Mouse (Mus musculus) forebrain, embryonic 10.5 days (tissue): Measurements from ENCODE around the gene Eps15l1. TPM values are rescaled to one million over a fixed set of nuclear protein-coding genes. Genes with fewer than 3 reads are reported as not detected.

Experiments
- DNase-seq: peaks from one replicate; pipeline ENCODE4 v3.0.0-alpha.2; 2017; ENCODE audit warnings: low spot score; ENCODE audit errors: extremely low spot score
- H3K27ac ChIP-seq: fragments of 300-500 bp; sonication (generic); 2 replicates; pipeline ENCODE4 v1.5.1; 2016; ENCODE audit warnings: mild to moderate bottlenecking
- H3K27me3 ChIP-seq: fragments of 300-500 bp; sonication (generic); 2 replicates; pipeline ENCODE4 v1.6.1; 2016; ENCODE audit warnings: mild to moderate bottlenecking; ENCODE audit not compliant: poor library complexity, severe bottlenecking
- H3K36me3 ChIP-seq: fragments of 300-500 bp; sonication (generic); replicated peaks from 2 replicates; pipeline ENCODE4 v1.6.1; 2016; ENCODE audit warnings: mild to moderate bottlenecking, moderate library complexity
- H3K4me1 ChIP-seq: fragments of 300-500 bp; sonication (generic); 2 replicates; pipeline ENCODE4 v1.6.1; 2016
- H3K4me3 ChIP-seq: fragments of 300-500 bp; sonication (generic); 2 replicates; pipeline ENCODE4 v1.5.1; 2016; ENCODE audit warnings: mild to moderate bottlenecking, moderate library complexity
- H3K9me3 ChIP-seq: fragments of 300-500 bp; sonication (generic); 2 replicates; pipeline ENCODE4 v1.6.1; 2016; ENCODE audit warnings: mild to moderate bottlenecking, moderate library complexity
- WGBS: fragments of 180-500 bp; shearing (Covaris S2); methylation state at CpG from one replicate; pipeline ENCODE4 v1.1.7; 2016; 5-methylcytosine and 5-hydroxymethylcytosine counted together
- polyA plus RNA-seq: library from polyadenylated mRNA; unstranded; fragments of >200 nt; fragmentation: Nextera tagmentation; extraction: Ambion mirVana; gene quantifications from 2 replicates; pipeline ENCODE4 v1.2.1, GENCODE M21; 2016

The Eps15l1 gene
- polyA plus RNA-seq, 1 experiment from 2014 or later: 72.9 TPM

DNA sequence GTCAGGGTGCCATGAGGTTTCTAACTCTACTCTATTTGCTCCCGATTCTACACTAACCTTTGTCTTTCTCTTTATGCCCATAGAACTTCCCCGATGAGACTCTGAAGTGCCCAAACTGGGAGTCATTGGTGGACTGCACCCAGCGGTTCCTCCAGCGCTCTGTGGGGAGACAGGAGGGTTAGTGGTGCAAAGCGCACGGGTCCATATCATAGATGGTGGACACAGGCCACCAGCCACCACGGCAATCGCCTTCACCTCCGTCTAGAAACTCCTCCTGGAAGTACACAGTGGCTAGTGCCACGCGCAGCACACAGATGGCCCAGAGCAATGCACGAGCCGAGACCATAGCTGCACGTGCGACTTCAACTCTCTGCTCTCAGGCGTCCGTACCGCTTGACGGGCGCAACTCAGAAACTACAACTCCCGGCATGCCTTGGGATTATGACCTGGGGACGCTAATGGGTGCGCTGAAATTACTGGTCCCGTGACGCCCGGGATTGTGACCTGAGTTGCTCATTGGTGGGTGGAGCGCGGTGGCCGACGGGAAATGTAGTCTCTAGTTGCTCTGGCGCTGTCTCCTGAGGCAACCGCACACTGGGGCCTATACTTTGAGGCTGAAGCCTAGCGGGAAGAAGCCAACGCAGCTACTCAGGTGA lies 22.2 kb upstream of the Eps15l1 start, which contains the start of the genes Calr3 and 1700030K09Rik:
TSS of gene Calr3 (minus strand) at position 533 of the 656 bp plus-strand sequence.
TSS of gene 1700030K09Rik (plus strand) at position 543 of the 656 bp plus-strand sequence.
- H3K4me1 ChIP-seq: peaks cover 10% of the 10 kb centered on the region
- H3K4me3 ChIP-seq: peak within 1 kb of the TSS; percentile 53
- peak within 1 kb of the TSS; percentile 89 for H3K27ac ChIP-seq
- H3K9me3 ChIP-seq: no peaks in the 10 kb centered on the region
- peaks cover 25% of the 10 kb centered on the region for H3K36me3 ChIP-seq
- peak; percentile 97 for DNase-seq
- WGBS: 7% methylated on average over 34 of the region's 34 CpGs
- no peaks in the 10 kb centered on the region for H3K27me3 ChIP-seq

DNA sequence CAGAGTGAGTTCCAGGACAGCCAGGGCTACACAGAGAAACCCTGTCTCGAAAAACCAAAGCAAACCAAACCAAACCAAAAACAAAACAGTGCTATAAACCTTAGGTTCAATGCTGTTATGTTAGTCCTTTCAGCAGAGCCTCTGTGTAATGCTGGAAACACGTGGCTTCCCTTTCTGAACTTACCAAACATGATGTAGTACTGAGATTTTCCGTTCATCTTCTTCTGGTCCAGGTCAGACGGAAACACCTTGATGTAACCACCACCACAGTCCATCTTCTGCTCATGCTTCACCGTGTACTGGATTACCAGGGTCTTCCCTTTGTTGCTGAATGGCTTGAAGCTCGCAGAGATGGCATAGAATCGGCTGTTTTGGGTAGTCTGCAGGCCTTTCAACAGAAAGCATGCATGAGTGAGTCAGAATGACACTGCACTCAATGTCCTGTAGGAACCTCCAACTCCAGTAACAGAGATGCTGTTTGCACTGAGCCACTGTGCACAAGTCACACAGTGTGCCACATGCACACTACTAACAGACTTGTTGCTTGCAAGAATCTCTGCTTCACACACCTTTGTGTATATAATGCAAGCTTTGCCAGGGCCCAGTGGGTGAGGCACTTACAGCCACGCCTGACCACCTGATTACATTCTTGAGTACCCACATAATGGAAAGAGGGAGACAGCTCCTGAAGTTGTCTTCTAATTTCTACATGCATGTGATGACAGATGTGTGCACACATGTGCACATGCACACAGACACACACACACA lies 17.2 kb upstream of the Eps15l1 start:
- Histone ChIP-seq H3K4me1 (peaks cover 6% of the 10 kb centered on the region), H3K27me3 (no peaks in the 10 kb centered on the region), H3K9me3 (no peaks in the 10 kb centered on the region), H3K27ac (no peak overlapping the region), H3K4me3 (no peak overlapping the region), H3K36me3 (no peaks in the 10 kb centered on the region)
- DNase-seq: no peak
- WGBS: 76% methylated on average over 8 of the region's 8 CpGs

DNA sequence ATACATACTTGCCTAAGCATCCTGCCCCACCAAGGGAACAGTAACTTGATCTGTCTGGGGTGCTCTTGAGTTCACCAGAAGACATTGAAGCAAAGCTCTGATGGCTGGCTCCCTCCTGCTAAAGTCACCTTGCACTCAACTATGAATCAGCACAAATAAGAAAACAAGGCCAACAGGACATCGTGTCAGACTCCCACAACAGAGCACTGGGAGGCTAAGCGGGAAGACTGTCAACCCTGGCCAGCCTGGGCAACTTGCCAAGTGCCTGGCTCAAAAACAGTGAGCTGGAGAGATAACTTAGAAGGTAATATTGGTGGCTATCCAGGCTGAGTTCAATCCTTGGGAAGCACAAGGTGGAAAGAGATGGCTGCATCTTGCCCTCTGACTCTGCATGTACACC lies 13.7 kb upstream of the Eps15l1 start:
- no peak overlapping the region for H3K27ac ChIP-seq
- 80% methylated on average over 2 of the region's 2 CpGs for WGBS
- no peak overlapping the region for H3K4me3 ChIP-seq

DNA sequence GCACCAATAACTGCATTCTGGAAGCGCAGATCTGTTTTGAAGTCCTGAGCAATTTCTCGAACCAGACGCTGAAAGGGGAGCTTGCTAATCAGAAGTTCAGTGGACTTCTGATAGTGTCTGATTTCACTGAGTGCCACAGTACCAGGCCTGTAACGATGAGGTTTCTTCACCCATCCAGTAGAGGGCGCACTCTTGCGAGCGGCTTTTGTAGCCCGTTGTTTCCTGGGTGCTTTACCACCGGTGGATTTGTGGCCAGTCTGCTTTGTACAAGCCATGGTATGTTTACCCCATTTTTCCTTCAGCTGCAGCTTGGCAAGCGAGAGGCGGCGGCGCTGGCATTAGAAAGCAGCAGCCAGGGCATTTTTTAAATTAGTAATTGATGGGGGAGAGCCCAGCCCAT lies 8.4 kb upstream of the Eps15l1 start:
- no peaks in the 10 kb centered on the region for H3K9me3 ChIP-seq
- no peaks in the 10 kb centered on the region for H3K4me1 ChIP-seq
- DNase-seq: no peak
- 57% methylated on average over 13 of the region's 13 CpGs for WGBS
- H3K27me3 ChIP-seq: no peaks in the 10 kb centered on the region
- H3K36me3 ChIP-seq: no peaks in the 10 kb centered on the region
- no peak overlapping the region for H3K27ac ChIP-seq
- no peak overlapping the region for H3K4me3 ChIP-seq

More for the DNA sequence above, 13.7 kb upstream of the Eps15l1 start:
- no peak for DNase-seq
- H3K9me3 ChIP-seq: no peaks in the 10 kb centered on the region
- H3K36me3 ChIP-seq: no peaks in the 10 kb centered on the region
- no peaks in the 10 kb centered on the region for H3K27me3 ChIP-seq
- no peaks in the 10 kb centered on the region for H3K4me1 ChIP-seq

DNA sequence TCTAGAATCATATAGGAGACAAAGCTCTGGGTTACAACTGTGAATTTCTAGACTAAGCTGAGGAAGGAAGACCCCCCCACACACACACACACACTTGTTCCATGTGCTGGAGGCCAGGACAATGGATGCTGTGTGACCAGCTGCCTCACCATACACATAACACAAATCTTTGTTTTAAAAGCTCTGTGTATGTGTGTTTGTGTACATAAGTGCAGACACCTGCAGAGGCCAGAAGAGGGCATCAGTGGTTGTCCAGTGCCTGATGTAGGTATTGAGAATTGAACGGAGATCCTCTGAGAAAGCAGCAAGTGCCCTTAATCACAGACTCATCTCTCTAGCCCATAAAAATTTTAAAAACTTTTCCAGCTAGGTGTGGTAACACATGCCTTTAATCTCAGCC lies 1.7 kb upstream of the Eps15l1 start:
- no peak overlapping the region for H3K4me3 ChIP-seq
- no peaks in the 10 kb centered on the region for H3K27me3 ChIP-seq
- no peak for DNase-seq
- WGBS: 74% methylated on average over 1 of the region's 1 CpGs
- H3K36me3 ChIP-seq: peaks cover 13% of the 10 kb centered on the region
- H3K27ac ChIP-seq: no peak overlapping the region
- H3K9me3 ChIP-seq: no peaks in the 10 kb centered on the region
- peaks cover 34% of the 10 kb centered on the region for H3K4me1 ChIP-seq

DNA sequence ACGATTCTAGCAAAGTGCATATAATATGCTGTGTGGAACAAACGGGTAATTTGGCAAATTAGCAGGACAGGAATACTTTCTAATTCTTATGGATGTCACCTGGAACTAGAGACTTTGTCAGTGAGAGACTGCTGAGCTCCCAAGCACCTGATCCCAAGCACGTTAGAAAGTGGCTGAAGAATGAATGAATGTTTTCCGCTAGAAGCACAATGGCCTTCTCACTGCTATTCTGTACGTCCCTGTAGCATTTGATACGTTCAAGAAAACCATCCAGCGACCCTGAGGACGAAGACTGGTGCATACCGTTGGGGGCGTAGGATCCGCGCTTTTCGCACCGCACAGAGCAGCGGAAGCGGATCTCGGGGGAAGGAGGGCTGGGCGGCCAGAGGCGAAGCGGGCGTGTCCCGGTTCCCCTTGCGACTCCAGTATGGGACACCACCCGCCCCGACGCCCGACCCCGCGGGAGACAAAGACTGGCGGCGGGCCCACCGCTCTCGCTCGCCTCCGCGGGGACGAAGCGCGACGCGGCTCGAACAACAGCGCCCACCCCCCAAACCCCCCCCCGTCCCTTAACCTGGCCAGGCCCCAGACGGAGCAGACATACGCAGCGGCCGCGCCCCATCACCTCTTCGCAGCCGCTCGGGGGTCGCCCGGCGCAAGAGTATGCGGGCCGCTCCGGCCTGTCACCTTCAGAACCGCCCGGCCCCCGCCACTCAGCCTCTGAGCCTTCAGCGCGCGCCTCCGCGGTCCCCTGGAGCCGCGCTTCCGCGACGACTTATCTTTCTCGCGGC lies 494 bp downstream of the Eps15l1 start:
- H3K36me3 ChIP-seq: peaks cover 20% of the 10 kb centered on the region
- H3K27me3 ChIP-seq: no peaks in the 10 kb centered on the region
- H3K4me3 ChIP-seq: peak overlapping the region; percentile 88
- peaks cover 52% of the 10 kb centered on the region for H3K4me1 ChIP-seq
- peak overlapping the region; percentile 94 for H3K27ac ChIP-seq
- H3K9me3 ChIP-seq: no peaks in the 10 kb centered on the region
- 2% methylated on average over 72 of the region's 73 CpGs for WGBS
- peak; percentile 62 for DNase-seq

DNA sequence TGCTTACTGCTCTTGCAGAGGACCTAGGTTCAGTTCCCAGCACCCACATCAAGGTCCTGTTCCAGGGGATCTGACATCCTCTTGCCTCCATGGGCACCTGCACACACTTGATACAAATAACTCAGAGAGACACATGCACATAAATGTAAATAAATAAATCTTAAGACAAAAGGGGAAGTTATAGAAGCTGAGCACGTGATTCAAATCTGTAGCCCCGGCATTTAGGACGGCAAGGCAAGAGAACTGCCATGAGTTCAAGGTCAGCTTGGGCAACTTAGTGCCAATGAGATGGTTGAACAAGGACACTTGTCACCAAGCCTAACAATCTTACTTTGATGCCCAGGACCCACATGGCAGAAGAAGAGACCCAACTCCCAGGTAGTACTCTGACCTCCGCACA lies 3.2 kb downstream of the Eps15l1 start:
- Histone ChIP-seq H3K9me3 (no peaks in the 10 kb centered on the region), H3K4me3 (no peak overlapping the region), H3K4me1 (peaks cover 60% of the 10 kb centered on the region), H3K27me3 (no peaks in the 10 kb centered on the region), H3K27ac (no peak overlapping the region), H3K36me3 (peaks cover 41% of the 10 kb centered on the region)
- DNase-seq: no peak
- WGBS: 94% methylated on average over 4 of the region's 4 CpGs

DNA sequence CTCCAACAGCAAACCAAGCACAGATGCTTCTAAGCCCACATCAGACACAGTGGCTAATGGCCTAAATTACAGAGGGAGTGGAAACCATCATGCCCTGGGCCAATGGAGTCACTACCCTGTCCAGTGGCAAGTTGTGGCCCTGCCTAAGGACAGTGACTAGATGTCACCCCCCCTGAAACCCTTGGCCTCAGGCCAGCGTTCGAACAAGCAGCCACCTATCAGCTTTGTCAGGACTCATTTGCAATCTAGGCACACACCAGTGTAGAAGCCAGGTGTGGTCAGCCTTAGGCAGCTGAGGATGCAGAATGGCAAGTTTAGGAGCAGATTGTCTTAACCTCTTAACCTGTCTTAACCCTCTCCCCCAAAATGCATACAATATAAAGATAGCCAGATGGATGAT lies 6.0 kb downstream of the Eps15l1 start:
- Histone ChIP-seq H3K27me3 (no peaks in the 10 kb centered on the region), H3K4me1 (peaks cover 49% of the 10 kb centered on the region), H3K36me3 (peaks cover 63% of the 10 kb centered on the region), H3K9me3 (no peaks in the 10 kb centered on the region), H3K27ac (no peak overlapping the region), H3K4me3 (no peak overlapping the region)
- WGBS: 86% methylated on average over 2 of the region's 2 CpGs
- no peak for DNase-seq

DNA sequence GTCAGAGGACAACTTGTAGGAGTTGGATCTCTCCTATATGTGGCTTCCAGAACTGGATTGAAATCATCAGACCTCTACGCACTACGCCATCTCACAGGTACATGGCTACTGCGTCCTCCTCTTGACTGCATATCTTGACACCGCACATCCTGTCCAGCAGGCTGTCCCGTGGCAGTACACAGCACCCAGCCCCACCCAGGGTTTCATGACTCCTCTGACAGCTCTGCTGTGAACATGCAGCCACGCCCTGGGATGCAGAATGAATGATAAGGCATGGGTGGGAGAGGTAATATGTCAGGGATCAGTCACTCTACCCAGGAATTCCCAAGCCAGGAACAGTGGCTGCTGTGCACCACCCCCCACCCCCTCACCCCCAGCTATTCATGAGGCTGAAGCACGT lies 7.4 kb downstream of the Eps15l1 start:
- no peaks in the 10 kb centered on the region for H3K27me3 ChIP-seq
- no peak for DNase-seq
- no peak overlapping the region for H3K27ac ChIP-seq
- peaks cover 43% of the 10 kb centered on the region for H3K4me1 ChIP-seq
- H3K36me3 ChIP-seq: peaks cover 59% of the 10 kb centered on the region
- no peak overlapping the region for H3K4me3 ChIP-seq
- H3K9me3 ChIP-seq: no peaks in the 10 kb centered on the region
- WGBS: 91% methylated on average over 7 of the region's 7 CpGs

DNA sequence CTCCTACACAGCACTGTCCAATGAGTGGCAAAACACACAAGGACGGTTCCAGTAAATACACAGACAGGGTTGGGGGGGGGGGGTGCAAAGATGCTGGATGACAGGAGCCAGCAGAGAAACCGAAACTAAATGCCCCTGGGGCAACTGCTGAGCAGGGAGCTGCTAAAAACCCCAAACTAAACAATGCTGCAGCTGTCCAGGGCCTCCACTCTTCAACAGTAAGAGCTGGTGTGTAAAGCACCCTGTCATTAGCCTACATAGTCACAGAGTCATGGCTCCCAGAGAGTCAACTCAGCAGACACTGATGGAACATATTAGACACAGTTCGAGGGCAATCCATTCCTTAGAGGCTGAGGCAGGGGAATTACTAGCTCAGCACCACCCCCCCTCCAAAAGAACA lies 11.8 kb downstream of the Eps15l1 start:
- Histone ChIP-seq H3K9me3 (no peaks in the 10 kb centered on the region), H3K27me3 (no peaks in the 10 kb centered on the region), H3K4me1 (peaks cover 8% of the 10 kb centered on the region), H3K4me3 (no peak overlapping the region), H3K36me3 (peaks cover 41% of the 10 kb centered on the region), H3K27ac (no peak overlapping the region)
- 65% methylated on average over 3 of the region's 3 CpGs for WGBS
- DNase-seq: no peak

DNA sequence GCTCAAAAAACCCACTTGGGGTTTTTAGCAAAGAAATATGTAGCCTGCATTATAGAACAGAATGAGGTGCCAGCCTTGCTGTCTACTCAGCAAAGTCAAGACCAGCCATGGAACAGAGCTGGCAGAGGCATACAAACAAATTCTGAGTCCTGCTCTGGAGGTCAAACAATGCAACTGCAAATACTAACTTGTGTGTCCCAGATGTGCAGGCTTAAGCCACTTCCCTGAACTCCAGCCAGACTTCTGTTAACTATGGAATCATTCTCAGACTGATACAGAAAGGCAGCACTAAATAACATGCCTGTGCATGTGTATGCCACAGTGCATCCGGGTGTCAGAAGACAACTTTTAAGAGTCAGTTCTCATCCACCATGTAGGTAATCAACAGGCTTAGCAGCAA lies 13.4 kb downstream of the Eps15l1 start:
- Histone ChIP-seq H3K4me3 (no peak overlapping the region), H3K27me3 (no peaks in the 10 kb centered on the region), H3K36me3 (peaks cover 26% of the 10 kb centered on the region), H3K4me1 (peaks cover 8% of the 10 kb centered on the region), H3K27ac (no peak overlapping the region), H3K9me3 (no peaks in the 10 kb centered on the region)
- WGBS: 94% methylated on average over 1 of the region's 1 CpGs
- DNase-seq: no peak

DNA sequence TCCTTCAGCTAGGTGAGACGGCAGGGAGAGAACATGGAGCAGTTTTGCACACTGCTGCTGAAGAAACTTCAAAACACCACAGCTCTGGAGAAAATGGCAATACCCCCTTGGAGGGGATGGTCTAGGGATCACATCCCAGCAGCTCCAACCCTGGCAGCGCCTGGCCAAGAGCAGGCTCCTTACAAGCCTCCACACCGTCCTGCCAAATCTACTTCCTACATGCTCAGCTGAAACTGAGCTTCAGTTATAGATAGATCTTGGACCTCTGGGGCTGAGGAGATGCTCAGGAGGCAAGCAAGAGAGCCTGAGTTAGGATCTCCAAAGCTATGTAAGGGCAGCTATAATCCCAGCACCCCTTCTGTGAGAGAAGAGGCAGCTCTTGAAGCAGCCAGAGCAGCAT lies 18.3 kb downstream of the Eps15l1 start:
- Histone ChIP-seq H3K4me3 (no peak overlapping the region), H3K4me1 (peaks cover 8% of the 10 kb centered on the region), H3K27me3 (no peaks in the 10 kb centered on the region), H3K9me3 (no peaks in the 10 kb centered on the region), H3K36me3 (peaks cover 32% of the 10 kb centered on the region), H3K27ac (no peak overlapping the region)
- 100% methylated on average over 3 of the region's 3 CpGs for WGBS
- DNase-seq: no peak

DNA sequence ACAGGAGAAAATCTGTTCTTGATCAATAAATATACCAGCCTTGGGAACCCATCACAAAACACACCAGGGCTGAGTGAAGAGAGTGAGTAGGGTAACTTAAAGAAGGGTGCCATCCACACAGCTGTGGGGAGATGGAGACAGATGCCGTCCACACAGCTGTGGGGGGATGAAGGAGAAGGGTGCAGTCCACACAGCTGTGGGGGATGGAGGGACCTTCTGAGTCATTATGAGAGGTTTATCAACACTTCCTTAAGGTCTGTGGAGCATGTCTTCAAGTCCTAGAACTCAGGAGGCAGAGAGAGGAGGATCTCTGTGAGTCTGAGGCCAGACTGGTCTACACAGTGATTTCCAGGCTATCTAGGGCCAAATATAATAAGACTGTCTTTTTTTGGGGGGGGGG lies 19.9 kb downstream of the Eps15l1 start:
- 82% methylated on average over 1 of the region's 1 CpGs for WGBS
- Histone ChIP-seq H3K27me3 (no peaks in the 10 kb centered on the region), H3K27ac (no peak overlapping the region), H3K9me3 (no peaks in the 10 kb centered on the region), H3K36me3 (peaks cover 41% of the 10 kb centered on the region), H3K4me3 (no peak overlapping the region), H3K4me1 (peaks cover 8% of the 10 kb centered on the region)
- no peak for DNase-seq
